Mouse (Mus musculus): Measurements from ENCODE around the gene Tpra1. TPM values are rescaled to one million over a fixed set of nuclear protein-coding genes. Genes with fewer than 3 reads are reported as not detected.

Tpra1 gene
- total RNA-seq, 1 experiment, result 31.0 TPM

DNA sequence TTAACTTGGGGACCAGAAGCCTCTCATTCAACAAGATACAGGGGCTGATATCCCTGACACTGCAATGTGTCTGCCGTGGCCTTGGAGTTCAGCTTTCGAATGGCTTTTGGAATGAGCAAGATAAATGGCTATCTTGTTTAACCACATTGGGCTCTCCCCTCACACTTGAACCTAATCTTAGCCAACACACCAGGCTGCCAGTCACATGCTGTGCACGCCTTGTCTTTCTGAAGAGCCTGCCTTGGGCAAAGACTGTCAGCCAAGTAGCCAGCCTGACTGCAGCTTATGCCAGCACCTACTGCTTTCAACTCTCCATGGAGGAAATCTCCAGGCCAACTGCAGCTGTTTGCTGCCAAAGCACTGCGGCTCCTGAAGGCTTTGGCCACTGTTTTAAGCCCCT is 13.5 kb downstream of the Tpra1 start:
- DNase-seq (ENCODE audit: low read depth, low spot score), result no peak

GRCm38 (mm10) chr6:88916153-88916552 is 14.1 kb downstream of the Tpra1 start:
- TF ChIP-seq ZC3H11A (IDR thresholded peaks at IDR 0.05; ENCODE audit: borderline replicate concordance, low read depth, low read length), result no peak
- TF ChIP-seq ZNF384 (IDR thresholded peaks at IDR 0.05; ENCODE audit: low read depth, low read length), result no peak
- no peak for TF ChIP-seq HCFC1 (IDR thresholded peaks at IDR 0.05; ENCODE audit: borderline replicate concordance, insufficient read depth, low read length)
- TF ChIP-seq CHD2 (IDR thresholded peaks at IDR 0.05; ENCODE audit: low read depth, low read length), result no peak
- TF ChIP-seq MAFK (IDR thresholded peaks at IDR 0.05; ENCODE audit: insufficient read depth, low read depth, low read length), result no peak
- Histone ChIP-seq H3K4me3 (ENCODE audit: insufficient read depth in 1 of 2, low read depth in 1 of 2, low read length in 2 of 2, poor library complexity in 1 of 2, severe bottlenecking in 1 of 2) (no peak overlapping the region), H3K9ac (ENCODE audit: insufficient read depth, low read depth, low read length, poor library complexity, severe bottlenecking) (no peak overlapping the region), H3K36me3 (ENCODE audit: control insufficient read depth, insufficient read depth, low read length, poor library complexity, severe bottlenecking) (no peaks in the 10 kb centered on the region; the same call in 1 of the 2 replicates), H3K9me3 (ENCODE audit: control insufficient read depth, insufficient read depth, low read depth, low read length) (no peaks in the 10 kb centered on the region), H3K27ac (ENCODE audit: insufficient read depth, low read depth, low read length, poor library complexity, severe bottlenecking) (no peak overlapping the region), H3K4me1 (ENCODE audit: control insufficient read depth in 2 of 2, insufficient read depth in 2 of 2, low read length in 2 of 2, poor library complexity in 1 of 2) (no peaks in the 10 kb centered on the region; a peak in 1 of 4 replicates)
- in situ Hi-C loops (cut with MboI; ENCODE audit: low sequenced_read_pairs in 2 of 2, unreplicated experiment in 2 of 2), result no loop called here
- DNase-seq (ENCODE audit: low read depth, low spot score), result peak; percentile 47

More for the DNA sequence above, 13.5 kb downstream of the Tpra1 start:
- no peak overlapping the region for H3K27ac ChIP-seq (ENCODE audit: insufficient read depth, low read depth, low read length, poor library complexity, severe bottlenecking)
- H3K4me1 ChIP-seq (ENCODE audit: control insufficient read depth in 2 of 2, insufficient read depth in 2 of 2, low read length in 2 of 2, poor library complexity in 1 of 2), result no peaks in the 10 kb centered on the region; a peak in 1 of 4 replicates
- in situ Hi-C loops (cut with MboI; ENCODE audit: low sequenced_read_pairs in 2 of 2, unreplicated experiment in 2 of 2), result no loop called here
- peaks cover 5% of the 10 kb centered on the region; the same call in 1 of the 2 replicates for H3K36me3 ChIP-seq (ENCODE audit: control insufficient read depth, insufficient read depth, low read length, poor library complexity, severe bottlenecking)
- TF ChIP-seq MAFK (IDR thresholded peaks at IDR 0.05; ENCODE audit: insufficient read depth, low read depth, low read length), result no peak
- no peak for TF ChIP-seq CHD2 (IDR thresholded peaks at IDR 0.05; ENCODE audit: low read depth, low read length)
- H3K9ac ChIP-seq (ENCODE audit: insufficient read depth, low read depth, low read length, poor library complexity, severe bottlenecking), result no peak overlapping the region
- no peak overlapping the region for H3K4me3 ChIP-seq (ENCODE audit: insufficient read depth in 1 of 2, low read depth in 1 of 2, low read length in 2 of 2, poor library complexity in 1 of 2, severe bottlenecking in 1 of 2)
- H3K9me3 ChIP-seq (ENCODE audit: control insufficient read depth, insufficient read depth, low read depth, low read length), result no peaks in the 10 kb centered on the region

DNA sequence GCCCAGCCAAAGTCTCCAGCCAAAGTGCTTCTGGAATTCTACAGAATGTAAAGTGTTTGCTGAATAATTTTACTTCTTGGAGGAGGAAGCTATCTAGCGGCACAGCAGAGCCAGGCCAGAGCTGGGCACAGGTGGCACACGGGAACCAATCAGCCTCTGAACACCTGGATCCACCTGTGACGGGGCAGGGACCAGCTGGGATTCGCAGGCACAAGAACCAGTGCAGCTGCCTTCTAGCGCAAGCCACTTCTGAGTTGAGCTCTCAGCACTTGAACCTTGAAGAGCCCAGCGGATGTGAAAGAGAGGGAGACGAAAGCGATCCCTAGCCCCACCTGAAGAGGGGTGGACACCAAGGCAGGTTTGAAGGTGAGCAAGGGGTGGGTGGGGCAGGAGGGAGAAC is 16.8 kb downstream of the Tpra1 start:
- TF ChIP-seq MAFK (IDR thresholded peaks at IDR 0.05; ENCODE audit: insufficient read depth, low read depth, low read length) (no peak), CHD2 (IDR thresholded peaks at IDR 0.05; ENCODE audit: low read depth, low read length) (no peak), HCFC1 (IDR thresholded peaks at IDR 0.05; ENCODE audit: borderline replicate concordance, insufficient read depth, low read length) (no peak), ZNF384 (IDR thresholded peaks at IDR 0.05; ENCODE audit: low read depth, low read length) (no peak), ZC3H11A (IDR thresholded peaks at IDR 0.05; ENCODE audit: borderline replicate concordance, low read depth, low read length) (no peak)
- Histone ChIP-seq H3K9me3 (ENCODE audit: control insufficient read depth, insufficient read depth, low read depth, low read length) (no peaks in the 10 kb centered on the region), H3K9ac (ENCODE audit: insufficient read depth, low read depth, low read length, poor library complexity, severe bottlenecking) (no peak overlapping the region), H3K4me3 (ENCODE audit: insufficient read depth in 1 of 2, low read depth in 1 of 2, low read length in 2 of 2, poor library complexity in 1 of 2, severe bottlenecking in 1 of 2) (no peak overlapping the region), H3K27ac (ENCODE audit: insufficient read depth, low read depth, low read length, poor library complexity, severe bottlenecking) (no peak overlapping the region), H3K4me1 (ENCODE audit: control insufficient read depth in 2 of 2, insufficient read depth in 2 of 2, low read length in 2 of 2, poor library complexity in 1 of 2) (no peaks in the 10 kb centered on the region; a peak in 1 of 4 replicates), H3K36me3 (ENCODE audit: control insufficient read depth, insufficient read depth, low read length, poor library complexity, severe bottlenecking) (no peaks in the 10 kb centered on the region)
- in situ Hi-C loops (cut with MboI; ENCODE audit: low sequenced_read_pairs in 2 of 2, unreplicated experiment in 2 of 2), result no loop called here
- DNase-seq (ENCODE audit: low read depth, low spot score), result no peak

DNA sequence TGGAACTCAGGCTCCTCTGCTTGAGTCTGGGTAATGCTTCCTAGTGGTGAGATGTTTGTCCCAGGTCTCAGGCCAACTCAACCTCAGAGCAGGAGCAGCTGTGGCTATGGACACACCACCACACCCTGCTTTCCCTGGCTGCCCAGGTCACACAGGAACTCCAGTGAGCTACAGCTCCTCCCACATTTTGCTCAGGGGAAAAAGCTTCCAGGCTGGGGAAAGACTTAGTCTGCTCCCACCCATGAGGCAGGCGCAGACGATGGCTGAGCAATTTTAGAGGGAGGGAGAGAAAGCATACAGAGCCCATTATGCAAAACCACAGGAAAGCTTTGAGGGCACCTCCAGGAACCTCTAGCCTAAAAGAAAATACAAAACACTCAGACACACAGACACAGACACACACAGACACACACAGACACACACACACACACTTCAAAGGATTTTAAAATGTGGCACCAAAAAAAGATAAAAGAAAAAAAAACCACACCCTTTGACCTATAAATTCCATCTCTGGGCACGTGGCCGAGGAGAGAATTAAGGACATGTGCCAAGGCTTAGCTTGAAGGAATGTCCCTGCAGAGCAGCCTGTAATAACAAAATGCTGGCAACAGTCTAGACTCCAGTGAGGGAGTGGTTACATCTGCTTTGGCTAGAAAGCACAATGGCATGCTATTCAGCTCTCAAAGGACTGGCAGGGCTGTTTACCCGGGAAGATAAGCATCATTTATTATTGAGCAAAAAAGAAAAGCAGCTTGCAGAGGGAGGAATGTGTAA is 22.6 kb downstream of the Tpra1 start:
- no peak overlapping the region for H3K27ac ChIP-seq (ENCODE audit: insufficient read depth, low read depth, low read length, poor library complexity, severe bottlenecking)
- H3K36me3 ChIP-seq (ENCODE audit: control insufficient read depth, insufficient read depth, low read length, poor library complexity, severe bottlenecking), result no peaks in the 10 kb centered on the region
- H3K4me3 ChIP-seq (ENCODE audit: insufficient read depth in 1 of 2, low read depth in 1 of 2, low read length in 2 of 2, poor library complexity in 1 of 2, severe bottlenecking in 1 of 2), result no peak overlapping the region
- no peak overlapping the region for H3K9ac ChIP-seq (ENCODE audit: insufficient read depth, low read depth, low read length, poor library complexity, severe bottlenecking)
- H3K4me1 ChIP-seq (ENCODE audit: control insufficient read depth in 2 of 2, insufficient read depth in 2 of 2, low read length in 2 of 2, poor library complexity in 1 of 2), result peaks cover 0 to 9% of the 10 kb centered on the region in 2 experiments; a peak in 2 of 4 replicates
- DNase-seq (ENCODE audit: low read depth, low spot score), result no peak
- in situ Hi-C loops (cut with MboI; ENCODE audit: low sequenced_read_pairs in 2 of 2, unreplicated experiment in 2 of 2), result loop anchor here (25.0 kb wide), 1 partner anchor 638 kb away; no protein-coding TSS in a partner anchor
- no peaks in the 10 kb centered on the region for H3K9me3 ChIP-seq (ENCODE audit: control insufficient read depth, insufficient read depth, low read depth, low read length)
- TF ChIP-seq ZC3H11A (IDR thresholded peaks at IDR 0.05; ENCODE audit: borderline replicate concordance, low read depth, low read length) (no peak), HCFC1 (IDR thresholded peaks at IDR 0.05; ENCODE audit: borderline replicate concordance, insufficient read depth, low read length) (no peak), MAFK (IDR thresholded peaks at IDR 0.05; ENCODE audit: insufficient read depth, low read depth, low read length) (no peak), ZNF384 (IDR thresholded peaks at IDR 0.05; ENCODE audit: low read depth, low read length) (no peak), CHD2 (IDR thresholded peaks at IDR 0.05; ENCODE audit: low read depth, low read length) (no peak)

Measured in ES-E14 (cell line).